Mouse (Mus musculus) heart, adult 2 months (tissue): ENCODE data around the gene Pde4d.

Source experiments
- CTCF ChIP-seq: fragments of 200-600 bp; IDR thresholded peaks from 2 replicates; pipeline ENCODE4 v1.8.1; 2022; ENCODE audit warnings: antibody characterized with exemption, mild to moderate bottlenecking, moderate library complexity
- POLR2A ChIP-seq: fragments of 200-500 bp; IDR thresholded peaks from 2 replicates; pipeline ENCODE4 v1.6.1; 2011; ENCODE audit warnings: mild to moderate bottlenecking, low read depth, low read length, control low read depth; ENCODE audit not compliant: insufficient read depth

DNA sequence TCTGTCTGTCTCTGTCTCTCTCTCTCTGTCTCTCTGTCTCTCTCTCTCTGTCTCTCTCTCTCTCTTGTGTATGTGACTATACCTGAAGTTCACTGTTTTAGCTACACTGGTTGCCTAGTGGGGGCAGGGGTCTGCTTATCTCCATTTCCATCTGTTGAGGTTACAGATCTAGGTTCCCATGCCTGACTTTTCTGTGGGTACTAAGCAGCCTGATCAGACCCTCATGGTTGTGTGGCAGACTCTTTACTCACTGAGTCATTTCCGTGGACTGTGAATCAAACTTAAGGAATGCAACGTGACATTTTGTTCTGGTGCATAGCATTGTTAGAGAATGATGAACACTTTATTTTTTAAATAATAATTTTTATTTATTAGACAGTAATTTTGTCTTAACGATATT is 264.3 kb downstream of the Pde4d start:
- no peak for TF ChIP-seq CTCF
- TF ChIP-seq POLR2A, result no peak
